Mouse (Mus musculus): ENCODE data around the gene Gpr6.

Gene Gpr6

DNA sequence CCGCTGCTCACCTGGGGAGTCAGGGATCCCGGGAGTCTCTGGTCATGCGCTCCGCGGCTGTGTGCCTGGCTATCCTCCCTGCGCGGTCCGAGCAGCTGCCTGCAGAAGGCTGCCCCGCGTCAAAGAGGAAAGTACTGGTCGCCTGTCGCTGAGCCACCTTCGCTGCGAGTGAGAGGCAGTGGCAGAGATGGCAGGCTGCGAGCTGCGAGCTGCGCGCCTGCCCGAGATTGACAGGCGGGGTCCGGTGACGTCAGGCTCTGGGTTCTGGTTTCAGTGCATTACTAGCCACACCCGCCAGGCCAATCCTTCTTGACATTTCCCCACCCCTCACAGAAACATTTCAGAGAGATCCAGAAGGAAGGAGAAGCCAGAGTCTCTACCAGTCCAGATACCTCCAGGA, at the start of gene Gpr6:
Gene Gpr6 (minus strand): TSS at position 170 of the 400 bp plus-strand sequence.
- peak; percentile 59 for DNase-seq

DNA sequence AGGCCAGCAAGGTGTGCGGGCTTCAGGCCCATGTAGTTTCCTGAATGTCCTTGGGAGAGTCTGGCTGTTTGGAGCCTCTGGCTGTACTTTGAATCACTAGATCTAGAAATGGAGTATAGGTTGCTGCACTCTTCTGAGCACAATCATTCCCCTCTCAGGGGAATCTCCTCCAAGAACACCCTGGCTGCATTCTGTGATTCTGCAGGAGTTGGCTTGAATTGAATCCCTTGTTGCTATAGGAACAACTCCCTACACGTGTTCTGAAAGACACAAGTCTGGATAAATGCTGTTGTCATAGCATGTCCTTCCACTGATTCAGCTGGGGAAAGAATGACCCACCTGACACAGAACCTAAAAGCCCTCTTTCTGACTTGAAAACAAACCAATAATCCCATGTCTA, 28.0 kb upstream of the Gpr6 start:
- DNase-seq = no peak

- DNase-seq = peak; percentile 6
Measured at GRCm38 (mm10) chr10:41098137-41098536, 26.1 kb upstream of the Gpr6 start.

GRCm38 (mm10) chr10:41088852-41089251, 16.8 kb upstream of the Gpr6 start:
- DNase-seq = no peak

DNA sequence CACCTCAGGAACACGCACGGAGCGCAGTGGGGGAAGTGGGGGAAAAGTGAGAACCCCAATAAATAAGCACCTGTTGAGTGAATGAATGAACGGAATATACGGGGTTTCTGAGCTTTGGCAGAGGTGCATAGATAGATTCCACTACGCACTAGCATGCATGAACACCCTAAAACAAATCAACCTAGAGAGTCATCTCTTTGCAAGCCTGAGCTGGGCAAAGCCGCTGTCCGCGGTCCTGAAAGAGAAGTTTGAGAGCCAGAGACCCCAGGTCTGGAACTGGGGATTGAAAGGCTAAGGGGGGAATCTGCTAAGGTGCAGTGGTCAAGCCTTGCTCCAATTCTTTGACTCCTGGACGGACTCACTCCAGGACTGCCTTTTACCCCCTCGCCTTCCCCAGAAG, 389 bp downstream of the Gpr6 start:
- peak; percentile 80 for DNase-seq

GRCm38 (mm10) chr10:41070693-41071651, 1.1 kb downstream of the Gpr6 start:
- DNase-seq = peak; percentile 68

- DNase-seq = no peak
Measured at GRCm38 (mm10) chr10:41060250-41060831, 11.7 kb downstream of the Gpr6 start.

GRCm38 (mm10) chr10:41055581-41055980, 16.5 kb downstream of the Gpr6 start:
- DNase-seq = peak; percentile 57

- no peak for DNase-seq
Measured at GRCm38 (mm10) chr10:41054005-41054404, 18.1 kb downstream of the Gpr6 start.

GRCm38 (mm10) chr10:41042272-41042671, 29.8 kb downstream of the Gpr6 start:
- DNase-seq = peak; percentile 18

DNA sequence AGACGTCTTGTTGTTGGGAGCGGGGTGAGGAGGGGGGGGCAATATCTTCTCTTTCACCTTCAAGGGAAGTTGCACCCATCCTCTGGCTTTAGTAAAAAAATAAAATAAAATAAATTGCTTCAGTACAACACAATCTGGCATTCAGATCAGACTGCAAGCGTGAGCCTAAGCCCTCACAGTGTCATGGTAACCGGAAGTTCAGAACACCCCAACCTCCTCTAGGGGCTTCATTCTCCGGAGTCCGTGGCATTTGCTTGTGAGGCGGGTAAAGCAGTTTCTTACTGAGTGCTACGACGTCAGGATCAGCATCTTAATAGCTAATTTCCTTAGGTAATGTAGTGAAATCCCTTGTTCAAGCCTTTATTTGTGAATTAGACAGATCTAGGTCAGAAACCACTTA, 30.6 kb downstream of the Gpr6 start:
- DNase-seq = peak; percentile 11

DNA sequence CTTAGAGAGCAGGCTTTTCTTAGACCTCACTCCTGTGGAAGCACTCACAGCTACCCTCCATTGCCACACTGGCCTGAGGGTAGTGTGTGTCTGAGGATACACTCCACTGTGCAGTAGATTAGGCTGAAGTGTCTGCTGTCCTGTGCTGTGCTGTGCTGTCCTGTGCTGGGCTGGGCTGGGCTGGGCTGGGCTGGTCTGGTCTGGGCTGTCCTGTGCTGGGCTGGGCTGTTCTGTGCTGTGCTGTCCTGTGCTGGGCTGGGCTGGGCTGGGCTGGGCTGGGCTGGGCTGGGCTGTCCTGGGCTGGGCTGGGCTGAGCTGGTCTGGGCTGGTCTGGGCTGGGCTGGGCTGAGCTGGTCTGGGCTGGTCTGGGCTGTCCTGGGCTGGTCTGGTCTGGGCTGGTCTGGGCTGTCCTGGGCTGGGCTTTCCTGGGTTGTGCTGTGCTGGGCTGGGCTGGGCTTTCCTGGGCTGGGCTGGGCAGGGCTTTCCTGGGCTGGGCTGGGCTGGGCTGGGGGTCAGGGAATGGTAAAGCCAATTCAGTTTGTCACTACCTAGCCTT, 31.5 kb downstream of the Gpr6 start:
- DNase-seq = no peak

DNA sequence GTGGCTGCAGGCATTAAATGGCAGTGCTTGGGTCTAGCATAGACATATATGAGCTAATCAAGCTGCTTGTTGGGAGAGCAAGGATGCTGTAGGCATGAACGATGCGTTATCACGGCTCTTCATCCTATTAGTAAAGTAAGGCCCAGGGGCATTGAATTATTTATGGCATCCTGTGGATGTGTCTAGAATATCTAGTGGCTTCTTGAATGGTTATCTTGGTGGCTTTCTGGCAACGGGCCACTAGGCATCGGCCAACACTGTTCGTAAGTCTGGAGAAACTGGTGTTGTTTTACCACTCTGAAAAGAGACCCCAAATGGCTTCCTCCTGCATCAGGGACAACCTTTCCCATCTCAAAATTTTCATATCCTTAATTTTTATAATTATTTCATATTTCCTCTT, 33.6 kb downstream of the Gpr6 start:
- DNase-seq = no peak

DNA sequence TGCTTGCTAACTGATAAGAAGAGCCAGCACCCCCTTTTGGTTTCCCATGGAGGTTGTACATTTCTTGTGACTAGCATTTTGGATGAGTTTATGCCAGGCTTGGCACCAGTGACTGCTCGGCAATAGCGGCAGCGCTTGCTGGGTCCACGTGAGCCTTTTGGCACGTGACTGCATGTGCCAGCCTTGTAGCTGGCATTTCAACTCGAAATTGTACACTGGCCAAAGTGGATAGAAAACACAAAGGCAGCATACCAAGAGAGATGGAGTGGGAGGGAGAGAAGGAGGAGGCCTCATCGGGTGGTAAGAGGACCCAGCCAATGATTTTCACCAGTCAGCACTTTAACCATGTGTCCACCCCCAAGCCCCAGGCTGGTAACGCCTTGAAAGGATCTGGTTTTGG, 34.4 kb downstream of the Gpr6 start:
- no peak for DNase-seq

DNA sequence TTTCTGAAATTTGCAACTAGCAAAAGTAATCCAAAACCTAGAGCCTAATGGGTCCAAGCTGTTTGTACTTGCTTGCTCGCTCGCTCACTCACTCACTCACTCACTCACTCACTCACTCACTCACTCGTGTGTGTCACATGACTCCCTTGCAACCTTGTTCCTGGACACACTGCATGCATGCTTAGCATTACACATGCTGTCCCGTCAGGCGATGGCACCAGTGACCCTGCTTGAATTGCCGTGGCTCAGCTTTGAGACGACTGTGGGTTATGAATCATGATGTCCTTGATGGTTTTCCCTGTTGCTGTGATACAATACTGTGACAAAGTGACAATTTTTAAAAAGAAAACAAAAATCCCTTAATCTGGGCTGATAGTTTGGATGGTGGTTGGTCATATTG, 39.3 kb downstream of the Gpr6 start:
- DNase-seq = no peak

- no peak for DNase-seq
Measured at GRCm38 (mm10) chr10:41024860-41025259, 47.2 kb downstream of the Gpr6 start.

- DNase-seq = no peak
Measured at GRCm38 (mm10) chr10:41024406-41024805, 47.7 kb downstream of the Gpr6 start.

DNA sequence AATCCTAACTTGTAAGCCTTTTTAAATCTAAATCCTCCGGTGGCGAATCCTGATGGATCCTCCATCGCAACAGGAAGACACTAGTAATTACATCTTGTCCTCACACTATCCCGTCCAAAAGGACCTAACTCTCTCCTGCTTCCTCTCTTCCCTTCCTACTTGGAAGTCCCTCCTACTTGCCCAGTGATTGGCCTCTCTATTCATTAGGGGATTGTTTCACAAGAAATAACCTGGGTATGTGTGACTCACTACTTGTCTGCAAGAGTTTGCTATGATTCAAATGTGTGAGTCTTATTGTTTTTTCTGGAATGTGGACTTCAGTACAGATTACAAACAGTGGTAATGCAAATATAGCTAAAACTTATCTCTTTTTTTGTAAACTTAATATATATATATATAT, 49.9 kb downstream of the Gpr6 start:
- no peak for DNase-seq
